Mouse (Mus musculus) limb, embryonic 15.5 days (tissue): ENCODE measurements around the gene Dusp2. TPM values are rescaled to one million over a fixed set of nuclear protein-coding genes. Genes with fewer than 3 reads are reported as not detected.

Experiments
- ATAC-seq: fragments of 200-750 bp; cut with Nextera tagmentation; 2 replicates; pipeline ENCODE4 v1.8.0; 2017; ENCODE audit warnings: low read depth, moderate TSS enrichment; ENCODE audit not compliant: insufficient number of reproducible peaks, low FRiP score, low TSS enrichment
- H3K27ac ChIP-seq: fragments of 300-500 bp; sonication (generic); 2 replicates; pipeline ENCODE4 v1.5.1; 2015; ENCODE audit warnings: moderate library complexity, mild to moderate bottlenecking, inconsistent platforms
- H3K27me3 ChIP-seq: fragments of 300-500 bp; sonication (generic); 2 replicates; pipeline ENCODE4 v1.6.1; 2015; ENCODE audit warnings: inconsistent platforms
- H3K36me3 ChIP-seq: fragments of 300-500 bp; sonication (generic); 2 replicates; pipeline ENCODE4 v1.6.1; 2015; ENCODE audit warnings: inconsistent platforms
- H3K4me1 ChIP-seq: fragments of 300-500 bp; sonication (generic); 2 replicates; pipeline ENCODE4 v1.6.1; 2015; ENCODE audit warnings: inconsistent platforms
- H3K4me2 ChIP-seq: fragments of 300-500 bp; sonication (generic); 2 replicates; pipeline ENCODE4 v1.6.1; 2015; ENCODE audit warnings: mild to moderate bottlenecking, inconsistent platforms
- H3K4me3 ChIP-seq: fragments of 300-500 bp; sonication (generic); 2 replicates; pipeline ENCODE4 v1.5.1; 2015; ENCODE audit warnings: mild to moderate bottlenecking, inconsistent platforms
- H3K9ac ChIP-seq: fragments of 300-500 bp; sonication (generic); 2 replicates; pipeline ENCODE4 v1.6.1; 2015; ENCODE audit warnings: inconsistent platforms
- H3K9me3 ChIP-seq: fragments of 300-500 bp; sonication (generic); 2 replicates; pipeline ENCODE4 v1.6.1; 2016; ENCODE audit warnings: inconsistent platforms
- WGBS: fragments of 180-500 bp; shearing (Covaris S2); methylation state at CpG from one replicate; pipeline ENCODE4 v1.1.7; 2015; 5-methylcytosine and 5-hydroxymethylcytosine counted together
- polyA plus RNA-seq: library from polyadenylated mRNA; unstranded; fragments of >200 nt; fragmentation: Nextera tagmentation; extraction: Ambion mirVana; gene quantifications from 2 replicates; pipeline ENCODE4 v1.2.1, GENCODE M21; 2015

The Dusp2 gene
- polyA plus RNA-seq, 1 experiment from 2014 or later, result 7.4 TPM

GRCm38 (mm10) chr2:127387521-127387920, 51.6 kb downstream of the Dusp2 start:
- Histone ChIP-seq H3K4me2 (no peak overlapping the region), H3K27me3 (no peaks in the 10 kb centered on the region), H3K36me3 (no peaks in the 10 kb centered on the region), H3K4me1 (no peaks in the 10 kb centered on the region), H3K27ac (no peak overlapping the region), H3K9me3 (no peaks in the 10 kb centered on the region), H3K4me3 (no peak overlapping the region), H3K9ac (no peak overlapping the region)
- ATAC-seq, result no peak
- WGBS, result 62% methylated on average over 2 of the region's 2 CpGs

Other genes starting within 250 kb of the Dusp2 start
- 61.3 and 62.5 TPM in 2 replicates for gene Ncaph, start 202.2 kb upstream of the Dusp2 start, polyA plus RNA-seq
- 26.0 and 26.8 TPM in 2 replicates for gene Itpripl1, start 192.7 kb upstream of the Dusp2 start, polyA plus RNA-seq
- gene 1810024B03Rik, start 127.9 kb upstream of the Dusp2 start, polyA plus RNA-seq, result 1.2 and 1.3 TPM in 2 replicates
- 42.0 and 46.8 TPM in 2 replicates for gene Snrnp200, start 127.8 kb upstream of the Dusp2 start, polyA plus RNA-seq
- gene Ciao1, start 88.3 kb upstream of the Dusp2 start, polyA plus RNA-seq, result 64.0 and 68.0 TPM in 2 replicates
- gene Tmem127, start 88.3 kb upstream of the Dusp2 start, polyA plus RNA-seq, result 32.8 and 34.5 TPM in 2 replicates
- gene Stard7, start 65.9 kb upstream of the Dusp2 start, polyA plus RNA-seq, result 58.2 and 63.2 TPM in 2 replicates
- gene Astl, start 2.5 kb downstream of the Dusp2 start, polyA plus RNA-seq, result 0.12 and 0.22 TPM in 2 replicates
- 0.38 and 0.48 TPM in 2 replicates for gene Adra2b, start 27.0 kb downstream of the Dusp2 start, polyA plus RNA-seq
- gene Gpat2, start 89.0 kb downstream of the Dusp2 start, polyA plus RNA-seq, result 0.44 and 0.51 TPM in 2 replicates
- 22.1 and 27.5 TPM in 2 replicates for gene Fahd2a, start 108.4 kb downstream of the Dusp2 start, polyA plus RNA-seq
- 1.1 and 1.9 TPM in 2 replicates for gene Kcnip3, start 185.9 kb downstream of the Dusp2 start, polyA plus RNA-seq
- 13.1 and 13.2 TPM in 2 replicates for gene Prom2, start 205.3 kb downstream of the Dusp2 start, polyA plus RNA-seq